Mouse (Mus musculus): ENCODE data around the gene Klk1b21. TPM values are rescaled to one million over a fixed set of nuclear protein-coding genes. Genes with fewer than 3 reads are reported as not detected.
"Not testable (repeated sequence)": the region's sequence is repeated elsewhere in the genome, so short reads cannot be mapped to it uniquely, and the experiment has no call there.

The Klk1b21 gene
- not detected in 2 replicates for polyA plus RNA-seq (2015; fragmentation: Nextera tagmentation; extraction: Ambion mirVana)

DNA sequence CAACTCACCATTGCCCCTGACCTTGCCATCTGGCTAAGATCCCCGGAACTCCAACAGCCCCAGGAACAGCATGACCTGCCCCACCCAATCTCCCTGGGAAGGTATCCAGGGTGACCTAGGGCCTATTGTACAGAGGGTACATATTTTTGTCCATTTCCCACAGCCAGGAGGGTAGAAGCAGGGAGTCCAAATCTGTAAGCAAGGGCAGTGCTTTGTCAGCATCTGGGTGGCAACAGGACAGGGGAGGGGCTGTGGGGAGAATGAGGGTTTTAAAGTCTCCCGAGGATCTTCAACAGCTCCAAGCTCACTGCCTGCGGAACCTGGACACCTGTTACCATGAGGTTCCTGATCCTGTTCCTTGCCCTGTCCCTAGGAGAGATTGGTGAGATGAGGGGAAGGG, at the start of gene Klk1b21:
Gene Klk1b21 (plus strand): TSS at position 301 of the 400 bp plus-strand sequence.
- H3K4me3 ChIP-seq (replicated peaks; ENCODE audit: low read length); H3K4me1 ChIP-seq (replicated peaks; ENCODE audit: control insufficient read depth, insufficient read depth, low read length); H3K36me3 ChIP-seq (ENCODE audit: control insufficient read depth, insufficient read depth); H3K9ac ChIP-seq (replicated peaks; ENCODE audit: low read depth, low read length); ATAC-seq; H3K9me3 ChIP-seq (ENCODE audit: control insufficient read depth, low read length); H3K27me3 ChIP-seq (replicated peaks; ENCODE audit: control insufficient read depth, insufficient read depth, low read length); H3K27ac ChIP-seq (ENCODE audit: low read length); H3K4me2 ChIP-seq (ENCODE audit: low read length): not testable (repeated sequence)
- 94% methylated on average over 3 of the region's 3 CpGs for WGBS

DNA sequence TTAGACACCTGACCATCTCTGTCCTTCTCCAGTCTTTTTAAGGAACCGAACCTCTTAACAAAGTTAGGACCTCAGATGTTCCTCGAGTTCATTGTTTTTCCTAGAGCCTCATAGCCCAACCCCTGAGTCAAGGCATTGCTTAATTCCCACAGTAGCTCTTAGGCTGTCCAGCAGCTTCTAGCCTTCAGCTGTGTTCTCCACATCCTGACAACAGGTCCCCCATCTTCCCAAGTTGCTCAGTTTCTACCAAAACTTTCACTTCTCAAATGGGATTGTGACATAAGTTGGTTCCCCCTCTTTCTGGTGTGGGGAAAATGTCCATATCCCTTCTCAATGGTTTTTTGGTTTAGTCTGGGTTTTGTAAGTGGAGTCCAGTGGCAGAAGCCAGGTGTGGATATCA, 30.0 kb upstream of the Klk1b21 start:
- ATAC-seq, result no peak
- Histone ChIP-seq H3K4me2 (ENCODE audit: low read length) (no peak overlapping the region), H3K36me3 (ENCODE audit: control insufficient read depth, insufficient read depth) (no peaks in the 10 kb centered on the region), H3K4me3 (replicated peaks; ENCODE audit: low read length) (no peak overlapping the region), H3K4me1 (replicated peaks; ENCODE audit: control insufficient read depth, insufficient read depth, low read length) (no peaks in the 10 kb centered on the region), H3K9me3 (ENCODE audit: control insufficient read depth, low read length) (no peaks in the 10 kb centered on the region), H3K9ac (replicated peaks; ENCODE audit: low read depth, low read length) (no peak overlapping the region), H3K27ac (ENCODE audit: low read length) (no peak overlapping the region), H3K27me3 (replicated peaks; ENCODE audit: control insufficient read depth, insufficient read depth, low read length) (no peaks in the 10 kb centered on the region)
- WGBS, result 74% methylated on average over 2 of the region's 2 CpGs

DNA sequence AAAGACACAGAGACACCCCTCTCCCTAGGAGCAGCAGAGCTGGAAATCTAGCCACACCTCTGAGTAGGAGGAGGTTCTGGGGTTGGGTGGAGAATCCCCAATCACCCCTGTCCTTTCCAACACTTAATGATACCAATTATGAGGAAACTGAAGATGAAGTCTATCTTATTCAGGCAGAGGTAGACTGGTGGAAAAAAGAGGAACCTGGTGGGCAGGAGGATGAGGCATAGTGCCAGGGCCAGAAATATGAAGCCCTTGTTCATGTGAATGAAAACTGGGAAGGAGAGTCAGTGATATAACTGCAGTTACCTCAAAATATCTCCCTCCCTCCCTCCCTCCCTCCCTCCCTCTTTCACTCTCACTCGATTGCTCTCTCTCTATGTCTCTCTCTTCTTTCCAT, 24.4 kb upstream of the Klk1b21 start:
- no peak for ATAC-seq
- Histone ChIP-seq H3K27ac (ENCODE audit: low read length) (no peak overlapping the region), H3K4me3 (replicated peaks; ENCODE audit: low read length) (no peak overlapping the region), H3K27me3 (replicated peaks; ENCODE audit: control insufficient read depth, insufficient read depth, low read length) (no peaks in the 10 kb centered on the region), H3K9ac (replicated peaks; ENCODE audit: low read depth, low read length) (no peak overlapping the region), H3K4me1 (replicated peaks; ENCODE audit: control insufficient read depth, insufficient read depth, low read length) (no peaks in the 10 kb centered on the region), H3K36me3 (ENCODE audit: control insufficient read depth, insufficient read depth) (no peaks in the 10 kb centered on the region), H3K9me3 (ENCODE audit: control insufficient read depth, low read length) (peaks cover 2% of the 10 kb centered on the region; the same call in 1 of the 2 replicates), H3K4me2 (ENCODE audit: low read length) (no peak overlapping the region)
- WGBS, result 50% methylated on average over 1 of the region's 1 CpGs

DNA sequence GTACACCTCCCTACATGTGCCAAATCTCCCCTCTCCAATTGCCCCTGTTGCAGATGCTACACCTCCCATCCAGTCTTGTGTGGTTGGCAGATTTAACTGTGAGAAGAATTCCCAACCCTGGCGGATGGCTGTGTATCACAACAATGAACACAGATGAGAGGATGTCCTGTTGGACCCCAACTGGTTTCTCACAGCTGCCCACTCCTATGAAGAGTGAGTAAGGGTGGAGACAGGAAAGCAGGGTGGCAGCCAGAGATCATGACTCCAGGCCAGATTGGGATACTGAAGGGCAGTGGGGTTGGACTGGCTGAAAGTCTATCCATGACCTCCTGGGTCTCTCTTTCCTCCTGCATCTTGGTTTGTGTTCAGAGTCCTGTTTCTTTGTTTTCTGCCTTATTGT, 6.0 kb upstream of the Klk1b21 start:
- WGBS, result 81% methylated on average over 1 of the region's 1 CpGs
- Histone ChIP-seq H3K9ac (replicated peaks; ENCODE audit: low read depth, low read length) (no peak overlapping the region), H3K27ac (ENCODE audit: low read length) (no peak overlapping the region), H3K27me3 (replicated peaks; ENCODE audit: control insufficient read depth, insufficient read depth, low read length) (no peaks in the 10 kb centered on the region), H3K4me2 (ENCODE audit: low read length) (no peak overlapping the region), H3K36me3 (ENCODE audit: control insufficient read depth, insufficient read depth) (no peaks in the 10 kb centered on the region), H3K9me3 (ENCODE audit: control insufficient read depth, low read length) (no peaks in the 10 kb centered on the region), H3K4me1 (replicated peaks; ENCODE audit: control insufficient read depth, insufficient read depth, low read length) (no peaks in the 10 kb centered on the region), H3K4me3 (replicated peaks; ENCODE audit: low read length) (no peak overlapping the region)
- ATAC-seq, result no peak

DNA sequence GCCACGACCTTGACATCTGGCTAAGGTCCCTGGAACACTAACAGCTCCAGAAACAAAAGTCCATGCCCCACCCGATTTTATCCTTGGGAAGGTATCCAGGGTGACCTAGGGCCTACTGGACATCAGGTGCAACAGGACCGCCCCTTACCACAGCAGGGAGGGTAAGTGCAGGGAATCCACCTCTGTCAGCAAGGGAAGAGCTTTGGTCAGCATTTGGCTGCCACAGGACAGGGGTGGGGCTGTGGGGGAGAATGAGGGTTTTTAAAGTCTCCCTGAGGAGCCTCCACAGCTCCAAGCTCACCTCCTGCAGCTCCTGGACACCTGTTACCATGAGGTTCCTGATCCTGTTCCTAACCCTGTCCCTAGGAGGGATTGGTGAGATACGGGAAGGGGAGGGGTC, 10.2 kb downstream of the Klk1b21 start, which contains the start of gene Klk1b22:
Gene Klk1b22 (plus strand): TSS at position 301 of the 400 bp plus-strand sequence.
- Histone ChIP-seq H3K9ac (replicated peaks; ENCODE audit: low read depth, low read length) (no peak within 1 kb of the TSS), H3K27me3 (replicated peaks; ENCODE audit: control insufficient read depth, insufficient read depth, low read length) (no peaks in the 10 kb centered on the region), H3K4me1 (replicated peaks; ENCODE audit: control insufficient read depth, insufficient read depth, low read length) (no peaks in the 10 kb centered on the region), H3K4me2 (ENCODE audit: low read length) (no peak within 1 kb of the TSS), H3K27ac (ENCODE audit: low read length) (no peak within 1 kb of the TSS), H3K36me3 (ENCODE audit: control insufficient read depth, insufficient read depth) (no peaks in the 10 kb centered on the region), H3K4me3 (replicated peaks; ENCODE audit: low read length) (no peak within 1 kb of the TSS), H3K9me3 (ENCODE audit: control insufficient read depth, low read length) (no peaks in the 10 kb centered on the region)
- WGBS, result 73% methylated on average over 4 of the region's 4 CpGs
- ATAC-seq, result no peak

DNA sequence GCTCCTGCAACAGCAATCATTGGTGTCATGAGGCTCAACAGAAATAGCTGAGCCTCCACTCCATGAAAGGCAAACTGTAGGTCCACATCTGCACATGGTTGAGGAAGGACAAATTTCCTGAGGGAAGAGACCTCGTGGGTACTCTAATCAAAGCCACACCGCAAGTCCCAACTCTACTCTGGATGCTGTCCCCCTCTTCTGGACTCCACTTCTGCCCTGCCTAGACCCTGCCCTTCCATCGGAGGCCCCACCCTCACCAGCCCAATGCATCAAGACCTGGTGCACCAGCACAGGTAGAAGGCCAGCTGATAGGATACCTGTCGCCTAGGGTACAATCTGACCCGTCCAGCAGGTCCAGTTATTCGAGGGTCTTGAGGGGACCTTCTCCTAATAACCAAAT, 21.3 kb downstream of the Klk1b21 start:
- Histone ChIP-seq H3K27ac (ENCODE audit: low read length) (no peak overlapping the region), H3K9ac (replicated peaks; ENCODE audit: low read depth, low read length) (no peak overlapping the region)
- no peak for ATAC-seq

DNA sequence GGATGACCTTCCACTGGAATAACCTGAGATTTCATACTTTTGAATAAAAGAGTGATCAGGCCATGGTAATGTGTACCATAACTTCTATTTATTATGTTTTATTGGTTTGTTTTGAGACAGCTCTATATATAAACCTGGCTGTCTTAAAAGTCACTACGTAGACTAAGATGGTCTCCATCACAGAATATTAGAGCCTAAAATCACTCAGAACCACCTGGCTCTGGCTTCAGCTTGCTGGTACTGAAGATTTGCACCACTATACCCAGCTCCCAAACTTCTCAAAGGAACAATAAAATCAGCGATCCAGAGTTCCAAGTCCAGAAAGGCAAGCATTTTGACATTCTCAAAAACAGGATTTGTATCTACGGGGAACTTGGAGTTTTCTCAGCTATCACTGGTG, 34.3 kb downstream of the Klk1b21 start, which contains the start of gene Klk1b16:
Gene Klk1b16 (plus strand): TSS at position 301 of the 400 bp plus-strand sequence.
- Histone ChIP-seq H3K36me3 (ENCODE audit: control insufficient read depth, insufficient read depth) (no peaks in the 10 kb centered on the region), H3K4me3 (replicated peaks; ENCODE audit: low read length) (no peak within 1 kb of the TSS), H3K27me3 (replicated peaks; ENCODE audit: control insufficient read depth, insufficient read depth, low read length) (no peaks in the 10 kb centered on the region), H3K9me3 (ENCODE audit: control insufficient read depth, low read length) (no peaks in the 10 kb centered on the region), H3K4me1 (replicated peaks; ENCODE audit: control insufficient read depth, insufficient read depth, low read length) (no peaks in the 10 kb centered on the region), H3K27ac (ENCODE audit: low read length) (no peak within 1 kb of the TSS), H3K9ac (replicated peaks; ENCODE audit: low read depth, low read length) (no peak within 1 kb of the TSS), H3K4me2 (ENCODE audit: low read length) (no peak within 1 kb of the TSS)
- ATAC-seq, result no peak
- WGBS, result 91% methylated on average over 3 of the region's 3 CpGs

More for the DNA sequence above, 21.3 kb downstream of the Klk1b21 start:
- Histone ChIP-seq H3K4me1 (replicated peaks; ENCODE audit: control insufficient read depth, insufficient read depth, low read length) (no peaks in the 10 kb centered on the region), H3K36me3 (ENCODE audit: control insufficient read depth, insufficient read depth) (no peaks in the 10 kb centered on the region), H3K27me3 (replicated peaks; ENCODE audit: control insufficient read depth, insufficient read depth, low read length) (no peaks in the 10 kb centered on the region), H3K4me3 (replicated peaks; ENCODE audit: low read length) (no peak overlapping the region), H3K9me3 (ENCODE audit: control insufficient read depth, low read length) (no peaks in the 10 kb centered on the region), H3K4me2 (ENCODE audit: low read length) (no peak overlapping the region)
- 81% methylated on average over 6 of the region's 6 CpGs for WGBS

Other genes starting within 250 kb of the Klk1b21 start
- gene Klk4, start 221.2 kb upstream of the Klk1b21 start, polyA plus RNA-seq (2015; fragmentation: Nextera tagmentation; extraction: Ambion mirVana), result 0.33 and 0.46 TPM in 2 replicates
- gene Klk15, start 168.6 kb upstream of the Klk1b21 start, polyA plus RNA-seq (2015; fragmentation: Nextera tagmentation; extraction: Ambion mirVana), result not detected in 2 replicates
- gene Klk1b8, start 151.7 kb upstream of the Klk1b21 start, polyA plus RNA-seq (2015; fragmentation: Nextera tagmentation; extraction: Ambion mirVana), result not detected in 2 replicates
- not detected in 2 replicates for gene Klk1b1, start 135.6 kb upstream of the Klk1b21 start, polyA plus RNA-seq (2015; fragmentation: Nextera tagmentation; extraction: Ambion mirVana)
- not detected in 2 replicates for gene Klk1b9, start 126.3 kb upstream of the Klk1b21 start, polyA plus RNA-seq (2015; fragmentation: Nextera tagmentation; extraction: Ambion mirVana)
- gene Klk1b11, start 106.5 kb upstream of the Klk1b21 start, polyA plus RNA-seq (2015; fragmentation: Nextera tagmentation; extraction: Ambion mirVana), result not detected in 2 replicates
- not detected in 2 replicates for gene Klk1b26, start 90.2 kb upstream of the Klk1b21 start, polyA plus RNA-seq (2015; fragmentation: Nextera tagmentation; extraction: Ambion mirVana)
- gene Klk1b27, start 50.0 kb upstream of the Klk1b21 start, polyA plus RNA-seq (2015; fragmentation: Nextera tagmentation; extraction: Ambion mirVana), result not detected in 2 replicates
- gene Klk1b22, start 10.3 kb downstream of the Klk1b21 start, polyA plus RNA-seq (2015; fragmentation: Nextera tagmentation; extraction: Ambion mirVana), result not detected in 2 replicates
- gene Klk1b16, start 34.4 kb downstream of the Klk1b21 start, polyA plus RNA-seq (2015; fragmentation: Nextera tagmentation; extraction: Ambion mirVana), result not detected in 2 replicates
- not detected in 2 replicates for gene Klk1b24, start 85.9 kb downstream of the Klk1b21 start, polyA plus RNA-seq (2015; fragmentation: Nextera tagmentation; extraction: Ambion mirVana)
- gene Klk1b3, start 95.9 kb downstream of the Klk1b21 start, polyA plus RNA-seq (2015; fragmentation: Nextera tagmentation; extraction: Ambion mirVana), result not detected in 2 replicates
- gene Klk1b4, start 105.1 kb downstream of the Klk1b21 start, polyA plus RNA-seq (2015; fragmentation: Nextera tagmentation; extraction: Ambion mirVana), result not detected in 2 replicates
- gene Klk1b5, start 113.6 kb downstream of the Klk1b21 start, polyA plus RNA-seq (2015; fragmentation: Nextera tagmentation; extraction: Ambion mirVana), result not detected in 2 replicates
- gene Klk1, start 123.0 kb downstream of the Klk1b21 start, polyA plus RNA-seq (2015; fragmentation: Nextera tagmentation; extraction: Ambion mirVana), result not detected in 2 replicates
- gene Gm36864, start 133.8 kb downstream of the Klk1b21 start, polyA plus RNA-seq (2015; fragmentation: Nextera tagmentation; extraction: Ambion mirVana), result not detected in 2 replicates
- 1.1 and 1.4 TPM in 2 replicates for gene 1700028J19Rik, start 144.4 kb downstream of the Klk1b21 start, polyA plus RNA-seq (2015; fragmentation: Nextera tagmentation; extraction: Ambion mirVana)
- 240 and 264 TPM in 2 replicates for gene 2410002F23Rik, start 144.4 kb downstream of the Klk1b21 start, polyA plus RNA-seq (2015; fragmentation: Nextera tagmentation; extraction: Ambion mirVana)
- not detected in 2 replicates for gene Acp4, start 155.1 kb downstream of the Klk1b21 start, polyA plus RNA-seq (2015; fragmentation: Nextera tagmentation; extraction: Ambion mirVana)
- not detected in 2 replicates for gene Gm15517, start 159.1 kb downstream of the Klk1b21 start, polyA plus RNA-seq (2015; fragmentation: Nextera tagmentation; extraction: Ambion mirVana)
- gene Clec11a, start 204.6 kb downstream of the Klk1b21 start, polyA plus RNA-seq (2015; fragmentation: Nextera tagmentation; extraction: Ambion mirVana), result 3.5 and 4.4 TPM in 2 replicates
- 20.4 and 26.5 TPM in 2 replicates for gene Shank1, start 207.9 kb downstream of the Klk1b21 start, polyA plus RNA-seq (2015; fragmentation: Nextera tagmentation; extraction: Ambion mirVana)